Mouse (Mus musculus) granulocyte monocyte progenitor cell, adult 5-6 weeks (primary cell): ENCODE measurements at regions not wholly inside any gene's neighbourhood (a gene's known extent, or its start where the extent isn't known, plus 50 kb on each side); places are given as distances from the start of the nearest gene placed in this dataset.

Source experiments
- ATAC-seq: replicated peaks from 2 replicates; pipeline ENCODE4 v1.8.0; 2016; ENCODE audit warnings: mild to moderate bottlenecking, moderate TSS enrichment, inconsistent platforms; ENCODE audit not compliant: poor library complexity, severe bottlenecking

- no peak for ATAC-seq
Observed at GRCm38 (mm10) chr1:90536105-90536504, 66.7 kb upstream of the Cops8 start.

- no peak for ATAC-seq
Observed at GRCm38 (mm10) chr1:90543801-90544795, 58.7 kb upstream of the Cops8 start.

- ATAC-seq, result no peak
Observed at GRCm38 (mm10) chr1:90544821-90545536, 57.8 kb upstream of the Cops8 start.

DNA sequence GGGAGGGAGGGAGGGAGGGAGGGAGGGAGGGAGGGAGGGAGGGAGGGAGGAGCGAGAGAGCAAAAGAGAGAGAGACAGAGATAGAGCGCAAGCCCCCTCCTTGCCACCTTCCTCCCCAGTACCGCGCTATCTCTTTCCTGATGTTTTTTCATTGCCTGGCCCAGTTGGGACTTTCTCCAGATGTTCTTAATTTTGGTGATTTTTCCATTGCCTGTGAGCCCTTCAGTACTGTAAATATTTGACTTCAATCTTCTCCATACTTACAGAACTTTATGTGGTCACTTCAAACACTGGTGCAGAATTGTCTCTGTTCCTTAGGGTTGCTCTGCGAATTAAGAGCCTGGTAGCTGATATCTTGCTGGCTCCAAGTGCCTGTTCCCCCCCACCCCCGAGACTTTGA lies 50.1 kb upstream of the Cops8 start:
- ATAC-seq, result no peak
